Mouse (Mus musculus) midbrain, postnatal 0 days (tissue): ENCODE results near the gene Gm20388. TPM values are rescaled to one million over a fixed set of nuclear protein-coding genes. Genes with fewer than 3 reads are reported as not detected.

Experiments used
- ATAC-seq: fragments of 200-750 bp; cut with Nextera tagmentation; 2 replicates; pipeline ENCODE4 v1.8.0; 2017; ENCODE audit warnings: moderate number of reproducible peaks, mild to moderate bottlenecking, moderate TSS enrichment, moderate library complexity; ENCODE audit not compliant: low FRiP score
- DNase-seq: peaks from one replicate; pipeline ENCODE4 v3.0.0-alpha.2; 2015; ENCODE audit warnings: low spot score
- H3K27ac ChIP-seq: fragments of 300-500 bp; sonication (generic); 2 replicates; pipeline ENCODE4 v1.5.1; 2014; ENCODE audit warnings: low read depth, mild to moderate bottlenecking, low read length, mixed read lengths
- H3K27me3 ChIP-seq: fragments of 300-500 bp; sonication (generic); 2 replicates; pipeline ENCODE4 v1.6.1; 2014; ENCODE audit warnings: low read length, control low read depth, mixed read lengths; ENCODE audit not compliant: insufficient read depth
- H3K36me3 ChIP-seq: fragments of 300-500 bp; sonication (generic); 2 replicates; pipeline ENCODE4 v1.6.1; 2014; ENCODE audit warnings: low read length, control low read depth, mixed read lengths; ENCODE audit not compliant: insufficient read depth
- H3K4me1 ChIP-seq: fragments of 300-500 bp; sonication (generic); 2 replicates; pipeline ENCODE4 v1.6.1; 2014; ENCODE audit warnings: mild to moderate bottlenecking, control low read depth, antibody characterized with exemption, low read length, mixed read lengths; ENCODE audit not compliant: insufficient read depth
- H3K4me2 ChIP-seq: fragments of 300-500 bp; sonication (generic); 2 replicates; pipeline ENCODE4 v1.6.1; 2014; ENCODE audit warnings: low read depth, mild to moderate bottlenecking, low read length, mixed read lengths; ENCODE audit not compliant: poor library complexity, severe bottlenecking
- H3K4me3 ChIP-seq: fragments of 300-500 bp; sonication (generic); 2 replicates; pipeline ENCODE4 v1.5.1; 2014; ENCODE audit warnings: low read depth, mild to moderate bottlenecking, low read length, moderate library complexity
- H3K9ac ChIP-seq: fragments of 300-500 bp; sonication (generic); replicated peaks from 2 replicates; pipeline ENCODE4 v1.6.1; 2014; ENCODE audit warnings: mild to moderate bottlenecking, low read length, moderate library complexity, mixed read lengths; ENCODE audit not compliant: poor library complexity, severe bottlenecking
- H3K9me3 ChIP-seq: fragments of 300-500 bp; sonication (generic); 2 replicates; pipeline ENCODE4 v1.6.1; 2016; ENCODE audit warnings: low read length, control low read depth
- CTCF ChIP-seq: IDR thresholded peaks from 2 replicates; pipeline ENCODE4 v1.5.1; 2016; ENCODE audit warnings: antibody characterized with exemption, mild to moderate bottlenecking
- WGBS: fragments of 180-500 bp; shearing (Covaris S2); extraction: QIAGEN DNeasy Blood & Tissue Kit; methylation state at CpG from one replicate; pipeline ENCODE4 v1.1.7; 2014; 5-methylcytosine and 5-hydroxymethylcytosine counted together
- polyA plus RNA-seq: library from polyadenylated mRNA; unstranded; fragments of >200 nt; fragmentation: Nextera tagmentation; extraction: Ambion mirVana; gene quantifications from 2 replicates; pipeline ENCODE4 v1.2.1, GENCODE M21; 2015
- total RNA-seq: library from RNA; depleted of rRNA; stranded (reverse); fragments of >200 nt; gene quantifications from 2 replicates; pipeline ENCODE4 v1.2.3, GENCODE M21; 2014

Gene Gm20388
- total and polyA plus RNA-seq, 2 experiments from 2014 or later: 74.2 TPM; not detected in 1

GRCm38 (mm10) chr8:121607661-121608060, 1697.0 kb downstream of the Gm20388 start:
- Histone ChIP-seq H3K9me3 (no peaks in the 10 kb centered on the region), H3K4me2 (no peak overlapping the region), H3K27ac (no peak overlapping the region), H3K36me3 (peaks cover 61% of the 10 kb centered on the region), H3K9ac (no peak overlapping the region), H3K4me3 (no peak overlapping the region), H3K27me3 (no peaks in the 10 kb centered on the region), H3K4me1 (no peaks in the 10 kb centered on the region)
- ATAC-seq: no peak
- peak; percentile 68 for TF ChIP-seq CTCF
- DNase-seq: peak; percentile 46
- 94% methylated on average over 5 of the region's 5 CpGs for WGBS

- Histone ChIP-seq H3K36me3 (peaks cover 49% of the 10 kb centered on the region), H3K9me3 (no peaks in the 10 kb centered on the region), H3K27me3 (no peaks in the 10 kb centered on the region), H3K4me3 (no peak overlapping the region), H3K27ac (no peak overlapping the region), H3K9ac (no peak overlapping the region), H3K4me2 (no peak overlapping the region), H3K4me1 (no peaks in the 10 kb centered on the region)
- no peak for TF ChIP-seq CTCF
- no peak for ATAC-seq
- 92% methylated on average over 15 of the region's 15 CpGs for WGBS
- DNase-seq: no peak
These were observed 1698.6 kb downstream of the Gm20388 start for GRCm38 (mm10) chr8:121609251-121609650.

GRCm38 (mm10) chr8:121609916-121610315, 1699.3 kb downstream of the Gm20388 start:
- H3K36me3 ChIP-seq: peaks cover 43% of the 10 kb centered on the region
- DNase-seq: no peak
- 88% methylated on average over 11 of the region's 11 CpGs for WGBS

GRCm38 (mm10) chr8:121613419-121613818, 1702.8 kb downstream of the Gm20388 start:
- DNase-seq (no peak), ATAC-seq (no peak)
- Histone ChIP-seq H3K36me3 (peaks cover 38% of the 10 kb centered on the region), H3K4me1 (no peaks in the 10 kb centered on the region), H3K9me3 (no peaks in the 10 kb centered on the region), H3K27ac (no peak overlapping the region), H3K4me2 (no peak overlapping the region), H3K27me3 (no peaks in the 10 kb centered on the region), H3K9ac (no peak overlapping the region), H3K4me3 (no peak overlapping the region)
- TF ChIP-seq CTCF: no peak

More at GRCm38 (mm10) chr8:121609916-121610315, 1699.3 kb downstream of the Gm20388 start:
- H3K4me1 ChIP-seq: no peaks in the 10 kb centered on the region
- H3K4me2 ChIP-seq: no peak overlapping the region
- H3K4me3 ChIP-seq: no peak overlapping the region
- H3K27me3 ChIP-seq: no peaks in the 10 kb centered on the region
- no peak for ATAC-seq
- H3K27ac ChIP-seq: no peak overlapping the region
- no peak for TF ChIP-seq CTCF
- H3K9me3 ChIP-seq: no peaks in the 10 kb centered on the region
- H3K9ac ChIP-seq: no peak overlapping the region

- DNase-seq (peak; percentile 42), ATAC-seq (no peak)
- no peak for TF ChIP-seq CTCF
- Histone ChIP-seq H3K27me3 (no peaks in the 10 kb centered on the region), H3K4me3 (no peak overlapping the region), H3K9me3 (no peaks in the 10 kb centered on the region), H3K27ac (peak overlapping the region; percentile 8; the same call in 1 of the 2 replicates), H3K4me1 (peaks cover 5% of the 10 kb centered on the region; the same call in 1 of the 2 replicates), H3K36me3 (peaks cover 20% of the 10 kb centered on the region), H3K9ac (0 out of 2 replicates have a peak overlapping the region, but pooled peaks have one; percentile 20), H3K4me2 (no peak overlapping the region)
- WGBS: 63% methylated on average over 7 of the region's 7 CpGs
These were observed 1708.9 kb downstream of the Gm20388 start for GRCm38 (mm10) chr8:121619401-121619995.

- Histone ChIP-seq H3K4me3 (no peak overlapping the region), H3K4me1 (peaks cover 5% of the 10 kb centered on the region; the same call in 1 of the 2 replicates), H3K9ac (no peak overlapping the region), H3K4me2 (no peak overlapping the region), H3K9me3 (no peaks in the 10 kb centered on the region), H3K36me3 (peaks cover 18% of the 10 kb centered on the region), H3K27me3 (no peaks in the 10 kb centered on the region), H3K27ac (no peak overlapping the region)
- 90% methylated on average over 12 of the region's 12 CpGs for WGBS
- TF ChIP-seq CTCF: no peak
- DNase-seq: no peak
- no peak for ATAC-seq
These were observed 1710.3 kb downstream of the Gm20388 start for GRCm38 (mm10) chr8:121620801-121621516.
